Mouse (Mus musculus) cerebellum, adult 18-20 months (tissue): ENCODE data around the gene Celf2.
A peak's percentile ranks its signal among the peaks of the same experiment; 100 is the strongest.
"Not testable (repeated sequence)": the region's sequence is repeated elsewhere in the genome, so short reads cannot be mapped to it uniquely, and the experiment has no call there.

ENCODE experiments used
- DNase-seq, 2 experiments: peaks; one replicate each; pipeline ENCODE4 v3.0.0; 2021

The Celf2 gene

DNA sequence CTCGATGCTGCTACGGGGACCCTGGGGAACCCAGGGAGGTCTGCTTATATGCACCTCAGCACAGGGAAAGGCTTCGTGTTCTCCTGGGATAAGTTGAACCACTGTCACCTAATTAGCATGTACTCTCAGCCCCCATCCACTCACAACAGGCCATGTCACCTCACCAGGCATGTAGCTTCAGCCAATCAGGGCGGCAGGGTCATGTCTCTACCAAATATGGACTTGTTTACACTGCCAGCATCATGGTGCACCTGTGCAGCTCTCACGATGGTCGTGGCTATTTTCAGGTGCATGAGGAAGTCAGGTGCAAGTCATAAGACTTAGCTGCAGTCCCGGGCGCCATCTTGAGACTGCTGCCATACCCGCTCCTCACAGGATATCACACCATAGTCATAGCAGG lies at the start of gene Celf2:
TSS of gene Celf2 (minus strand) at position 101 of the 400 bp plus-strand sequence.
- not testable (repeated sequence) for DNase-seq

DNA sequence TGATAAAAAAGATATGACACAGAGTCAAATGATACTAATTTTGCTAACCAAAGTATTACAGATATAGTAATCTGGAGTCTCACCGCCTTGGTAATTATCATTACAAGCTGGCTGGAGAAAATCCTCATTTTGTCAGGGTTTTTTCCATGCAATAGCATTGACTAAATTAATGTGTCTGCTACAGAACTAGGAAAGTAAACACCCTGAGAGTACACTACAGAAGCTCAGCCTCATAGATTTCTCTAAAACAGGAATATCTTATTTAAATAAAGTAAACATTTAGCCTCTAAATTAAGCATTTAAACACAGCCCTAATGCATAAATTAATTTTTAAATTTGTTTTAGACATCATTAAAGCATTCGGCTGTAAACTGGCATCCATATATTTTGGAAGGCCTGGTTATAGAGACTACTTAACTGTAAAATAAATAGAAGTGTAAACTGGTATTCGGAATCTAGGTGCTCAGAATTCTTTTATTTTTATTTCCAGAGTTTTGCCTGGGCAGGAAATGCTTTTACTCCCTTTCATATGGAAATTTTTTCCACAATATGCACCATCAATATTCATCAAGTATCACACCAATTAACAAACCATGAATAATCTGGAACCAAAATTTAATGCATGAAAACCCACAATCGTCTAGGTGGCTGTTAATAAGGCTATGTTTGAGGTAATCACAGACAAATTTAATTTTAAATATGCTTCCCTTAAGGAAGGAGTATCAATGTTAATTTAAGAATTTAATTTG lies 46.0 kb upstream of the Celf2 start:
- no peak for DNase-seq

DNA sequence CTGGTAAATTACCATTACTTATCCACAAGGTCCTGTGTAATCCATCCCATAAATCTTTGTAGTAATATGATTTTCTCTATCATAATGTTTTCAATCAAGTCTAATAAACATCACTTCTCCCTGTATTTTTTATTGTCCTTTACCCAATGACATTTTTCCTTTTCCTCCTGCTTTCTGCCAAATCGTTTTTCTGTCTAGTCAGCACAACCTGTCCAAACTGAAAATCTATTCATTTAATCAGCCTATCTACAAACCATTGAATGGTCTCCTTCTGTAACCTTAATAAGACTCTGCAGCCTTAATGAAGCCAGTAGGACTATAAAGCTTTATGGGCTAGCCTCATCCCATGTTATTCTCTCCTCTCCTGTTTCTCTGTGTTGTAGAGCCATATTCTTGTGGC lies 45.2 kb upstream of the Celf2 start:
- no peak for DNase-seq

DNA sequence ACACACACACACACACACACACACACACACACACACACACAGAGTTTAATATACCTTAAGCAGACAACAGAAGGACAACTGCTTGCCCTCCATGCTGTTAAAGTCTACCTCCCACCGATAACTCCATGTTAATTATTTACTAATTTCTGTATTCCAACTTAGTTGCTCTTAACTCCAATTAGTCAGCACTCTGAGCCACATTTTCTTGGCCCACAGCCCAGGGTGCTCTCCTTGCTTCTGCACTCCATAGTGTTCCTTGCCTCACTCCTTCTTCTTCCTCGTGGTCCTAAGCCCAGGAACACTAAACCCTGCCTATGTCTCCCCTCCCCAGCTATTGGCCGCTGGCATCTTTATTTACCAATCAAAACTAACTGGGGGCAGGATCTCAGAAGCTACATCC lies 43.5 kb upstream of the Celf2 start:
- DNase-seq = no peak

DNA sequence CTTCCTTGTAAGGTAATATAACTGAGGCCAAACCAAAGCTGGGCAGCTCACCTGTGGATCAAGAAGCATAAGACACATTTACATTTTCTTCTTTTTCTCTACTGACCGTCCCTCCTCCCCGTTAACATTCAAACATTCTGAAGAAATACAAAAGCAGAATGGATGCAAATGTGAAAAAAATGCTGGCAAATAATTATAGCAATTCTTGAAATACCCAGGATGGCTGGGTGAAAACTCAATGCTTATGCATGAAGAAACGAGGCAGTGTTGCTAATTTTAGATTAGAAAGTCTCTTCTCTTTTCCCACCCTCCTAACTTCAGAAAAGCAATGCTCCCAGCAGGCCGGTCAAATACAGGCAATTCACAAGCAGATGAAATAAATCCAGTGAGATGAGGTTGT lies 39.5 kb upstream of the Celf2 start:
- DNase-seq = no peak

DNA sequence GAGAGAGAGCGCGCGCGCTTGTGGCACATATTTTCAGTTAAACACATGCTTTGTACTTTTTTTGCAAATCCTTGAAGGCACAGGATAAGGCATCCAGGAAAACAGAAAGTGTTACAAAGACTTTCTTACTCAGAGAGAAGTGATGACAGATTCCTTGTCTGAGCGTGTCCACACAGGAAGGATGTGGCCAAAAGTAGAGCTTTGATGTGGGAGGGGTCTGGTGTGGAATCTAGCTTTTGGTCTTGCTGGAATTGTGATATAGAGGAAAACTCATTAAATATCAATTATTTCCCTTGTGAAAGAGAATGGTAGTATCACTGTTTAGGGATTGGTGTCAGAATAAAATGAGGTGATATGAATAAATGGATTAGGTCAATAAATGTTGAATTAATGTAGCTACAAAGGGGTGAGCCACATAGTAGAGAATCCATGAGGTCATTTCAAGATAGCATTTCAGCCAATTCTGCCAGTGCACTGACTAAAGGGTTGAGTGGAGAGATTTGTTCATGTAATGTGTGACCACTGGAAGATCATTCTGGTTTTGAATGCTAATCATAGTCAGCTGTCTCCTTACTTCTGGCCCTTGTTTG lies 25.3 kb upstream of the Celf2 start:
- DNase-seq = no peak

DNA sequence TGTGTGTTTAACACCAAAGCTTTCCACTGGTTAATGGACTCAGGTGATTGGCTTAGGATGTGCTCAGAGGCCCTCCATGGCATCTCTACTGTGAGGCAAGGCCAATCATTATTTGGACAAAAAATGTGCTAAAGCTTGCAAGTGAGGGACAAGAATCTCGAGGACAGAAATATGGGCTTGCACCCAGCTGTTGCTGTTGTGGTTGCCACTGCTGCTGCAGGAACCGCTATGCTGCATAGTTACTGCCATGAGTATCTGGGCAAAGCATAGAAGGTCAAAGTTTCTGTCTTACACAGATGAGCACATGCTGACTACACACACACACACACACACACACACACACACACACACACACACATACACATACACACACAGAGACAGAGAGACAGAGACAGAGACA lies 24.8 kb upstream of the Celf2 start:
- DNase-seq = no peak

DNA sequence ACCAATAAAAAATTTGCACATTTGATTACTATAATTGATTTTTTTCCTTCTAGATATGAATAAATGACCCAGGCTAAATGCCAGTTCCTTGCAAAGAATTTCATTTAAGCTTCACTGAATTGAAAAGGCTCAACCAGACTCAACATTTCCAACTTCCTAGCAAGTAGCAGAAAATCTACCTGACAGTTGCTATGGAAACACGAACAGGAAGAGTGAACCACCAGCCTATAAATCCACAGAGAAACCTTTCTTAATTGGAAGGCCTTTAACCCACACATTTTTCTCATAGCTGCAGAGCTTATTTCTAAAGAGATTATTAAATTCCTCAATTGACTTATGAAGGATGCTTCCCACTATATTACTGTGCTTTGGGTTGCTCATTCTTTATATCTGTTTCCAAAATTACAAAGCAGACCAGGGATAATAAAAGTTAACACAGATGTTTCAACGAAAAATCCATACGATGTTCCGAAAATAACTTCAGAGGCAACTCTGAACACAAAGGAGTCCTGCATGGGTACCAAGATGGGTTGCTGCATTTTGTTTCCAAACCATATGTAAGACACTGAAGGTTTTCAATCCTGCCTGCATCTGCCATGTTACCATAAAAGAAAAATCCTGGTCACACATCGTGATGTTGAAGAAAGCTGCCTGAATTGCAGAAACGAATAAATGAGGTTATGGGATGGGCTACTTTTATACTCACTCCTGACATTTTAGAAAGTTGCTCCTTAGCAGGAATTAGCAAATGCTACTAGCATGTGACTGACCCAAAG lies 22.0 kb upstream of the Celf2 start:
- DNase-seq = no peak

DNA sequence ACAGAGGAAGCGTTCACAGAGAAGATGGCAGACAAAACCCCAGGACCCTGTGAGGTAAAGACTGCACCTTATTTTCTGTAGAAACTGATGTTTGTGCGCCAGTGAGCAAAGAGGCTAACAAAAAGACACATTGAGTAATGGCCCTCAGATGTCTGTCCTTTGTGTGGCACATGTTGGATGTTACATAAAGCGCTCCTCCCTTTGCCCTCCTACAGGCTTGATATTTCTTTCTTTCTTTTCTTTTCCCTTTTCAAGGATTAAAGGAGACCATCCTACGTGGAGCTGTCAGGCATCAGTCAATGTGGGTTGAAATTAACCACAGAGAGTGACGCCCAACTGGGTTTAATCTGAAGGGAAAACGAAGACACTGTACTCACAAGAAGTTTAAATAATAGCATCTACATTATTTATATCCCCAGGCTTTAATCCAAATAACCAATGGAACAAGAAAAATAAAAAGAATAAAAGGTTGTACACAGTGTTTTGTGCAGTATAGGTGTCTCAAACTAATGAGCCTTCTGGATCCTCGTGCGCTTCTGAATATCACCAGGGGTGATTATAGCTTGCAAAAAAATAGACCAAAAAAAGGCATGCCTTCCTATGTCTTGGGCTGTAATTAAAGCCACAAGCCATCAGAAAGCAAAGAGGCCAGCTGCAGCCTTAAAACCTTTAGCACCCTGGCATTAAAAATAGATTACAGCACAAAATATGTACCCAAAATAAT lies 21.3 kb upstream of the Celf2 start:
- DNase-seq = no peak

DNA sequence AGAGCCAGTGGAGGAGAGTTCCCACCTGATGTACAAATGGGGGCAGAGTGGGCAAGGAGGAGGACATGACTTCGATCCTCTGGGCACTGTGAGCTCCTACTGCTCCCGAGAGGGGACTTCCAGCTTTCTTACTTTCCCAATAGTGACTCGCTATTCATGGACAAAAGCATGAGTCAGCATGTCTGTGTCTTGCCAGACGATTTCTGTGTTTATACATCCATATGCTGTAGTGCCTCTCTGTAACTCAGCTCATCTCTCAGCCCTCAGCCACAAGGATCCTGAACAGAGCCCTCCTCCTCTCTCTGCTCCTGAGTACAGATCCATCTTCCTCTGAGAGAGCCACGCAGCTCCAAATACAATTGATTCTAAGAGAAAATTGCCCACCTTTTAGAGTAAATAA lies 20.3 kb upstream of the Celf2 start:
- DNase-seq = no peak

DNA sequence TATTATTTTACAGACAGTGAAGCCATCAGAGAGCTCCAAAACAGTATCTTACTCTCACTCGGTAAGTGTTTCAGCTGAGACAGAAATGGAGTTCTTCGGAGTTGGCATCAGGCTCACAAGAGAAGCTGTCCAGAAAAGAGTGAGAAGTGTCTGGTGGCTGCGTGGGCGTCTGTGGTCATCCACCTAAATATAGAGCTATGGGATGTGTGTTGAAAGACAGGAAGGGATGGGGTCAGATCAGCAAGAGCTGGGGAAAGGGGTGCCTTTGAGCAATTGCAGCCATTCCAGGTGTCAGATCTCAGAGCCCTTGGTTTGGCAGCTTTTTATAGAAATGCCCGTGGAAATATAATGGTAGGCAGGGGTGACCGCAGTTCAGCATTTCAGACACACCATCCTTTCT lies 17.3 kb upstream of the Celf2 start:
- no peak for DNase-seq

DNA sequence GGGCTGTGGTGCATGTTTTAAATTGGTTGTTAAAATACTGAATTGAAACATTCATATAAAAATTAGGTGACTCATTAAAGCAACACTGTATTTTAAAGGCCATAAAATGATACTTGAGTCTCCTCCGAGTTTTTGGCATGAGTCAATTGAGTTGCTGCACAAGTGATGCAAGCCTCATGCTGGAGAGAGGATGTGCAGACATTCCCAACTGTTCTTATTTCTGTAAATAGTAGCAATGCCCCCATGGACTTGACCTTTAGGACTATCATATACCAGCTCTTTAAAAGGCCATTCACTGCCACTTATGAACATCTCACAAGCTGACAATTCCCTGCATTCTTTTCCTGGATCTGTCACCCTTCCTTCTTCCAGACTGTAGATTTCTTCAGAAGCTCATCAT lies 10.1 kb upstream of the Celf2 start:
- no peak for DNase-seq

DNA sequence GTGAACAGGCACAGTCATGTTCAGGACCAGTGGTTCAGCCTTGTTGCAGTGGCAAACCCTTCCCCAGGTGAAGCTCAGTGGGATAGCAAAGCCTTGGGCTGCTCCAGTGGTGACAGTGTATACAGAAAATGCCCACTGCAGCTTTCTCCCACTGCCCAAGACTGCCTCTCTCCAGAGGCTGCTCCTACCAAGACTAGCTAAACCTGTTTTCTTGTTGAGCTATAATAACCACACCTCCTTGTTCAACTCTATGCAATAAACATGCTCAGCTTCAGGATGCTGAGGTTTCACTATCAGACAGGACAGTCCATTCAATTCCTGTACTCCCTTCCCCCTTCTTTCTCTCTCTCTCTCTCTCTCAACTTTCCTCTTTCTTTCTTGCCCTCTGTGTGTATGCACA lies 15.9 kb downstream of the Celf2 start:
- DNase-seq = no peak

DNA sequence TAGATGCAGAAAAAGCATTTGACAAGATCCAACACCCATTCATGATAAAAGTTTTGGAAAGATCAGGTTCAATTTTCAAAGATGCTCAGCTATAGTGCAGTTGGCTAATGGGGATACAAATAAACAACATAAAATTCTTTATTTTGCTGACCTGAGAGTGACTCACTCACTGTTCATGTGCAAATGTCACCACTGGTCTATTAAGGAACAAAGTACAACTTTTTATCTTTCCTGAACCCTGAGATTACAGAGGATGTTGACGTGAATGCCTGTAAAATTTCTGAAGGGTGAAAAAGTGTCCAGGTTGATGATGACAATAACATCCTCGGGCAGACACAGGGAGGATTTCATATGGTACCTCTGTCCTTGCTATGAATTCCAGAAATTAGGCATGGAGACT lies 24.4 kb downstream of the Celf2 start:
- no peak for DNase-seq

DNA sequence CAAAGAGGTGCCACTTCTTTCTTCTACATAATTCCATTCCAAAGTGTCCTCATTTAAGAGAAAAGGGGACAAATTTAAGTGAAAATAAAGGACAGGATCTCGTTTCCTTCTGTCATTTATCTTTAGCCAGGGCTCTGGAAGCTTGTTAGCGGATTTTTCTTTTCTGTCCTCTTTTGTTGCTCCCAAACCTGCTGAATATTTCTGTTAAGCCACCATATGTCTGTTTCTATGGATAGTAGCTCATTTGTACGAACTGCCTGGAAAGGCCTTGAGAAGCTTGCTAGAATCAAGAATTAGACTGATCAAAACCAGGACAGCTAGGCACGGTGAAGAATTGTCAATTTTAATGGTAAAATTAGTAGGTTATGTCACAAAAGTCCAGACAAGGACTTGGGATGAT lies 27.3 kb downstream of the Celf2 start:
- DNase-seq = no peak

DNA sequence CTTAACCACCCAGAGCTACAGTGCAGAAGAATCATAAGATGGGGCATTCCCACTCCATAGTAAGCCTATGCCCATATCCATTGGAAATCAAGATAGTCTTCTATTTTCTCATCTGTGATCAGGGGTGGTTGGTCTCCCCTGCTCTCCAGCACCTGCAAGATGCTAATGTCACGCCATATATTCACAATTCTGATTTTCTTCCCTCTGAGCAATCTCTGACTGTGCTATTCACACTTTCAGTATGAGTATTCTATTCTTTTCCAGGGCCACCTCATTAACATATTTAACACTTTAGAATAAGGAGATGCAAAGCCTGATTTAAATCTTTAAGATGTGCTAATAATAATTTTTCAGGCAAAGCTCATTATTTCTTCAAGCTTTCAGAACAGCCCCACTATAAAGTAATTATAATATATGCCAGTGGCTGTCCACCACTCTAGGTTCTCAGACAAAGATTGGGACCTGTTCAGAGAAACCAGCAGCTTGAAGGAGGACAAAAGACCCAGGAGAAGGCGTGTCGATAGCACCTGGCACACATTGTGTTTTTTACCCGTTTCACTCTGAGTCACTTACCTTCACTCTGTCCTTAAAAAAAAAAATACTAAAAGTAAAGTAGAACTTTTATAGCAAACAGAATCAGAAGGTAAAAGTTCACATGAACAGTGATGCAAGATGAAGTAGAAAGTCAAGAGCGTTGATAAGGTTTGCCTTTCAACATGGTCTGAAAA lies 48.9 kb downstream of the Celf2 start:
- no peak for DNase-seq

DNA sequence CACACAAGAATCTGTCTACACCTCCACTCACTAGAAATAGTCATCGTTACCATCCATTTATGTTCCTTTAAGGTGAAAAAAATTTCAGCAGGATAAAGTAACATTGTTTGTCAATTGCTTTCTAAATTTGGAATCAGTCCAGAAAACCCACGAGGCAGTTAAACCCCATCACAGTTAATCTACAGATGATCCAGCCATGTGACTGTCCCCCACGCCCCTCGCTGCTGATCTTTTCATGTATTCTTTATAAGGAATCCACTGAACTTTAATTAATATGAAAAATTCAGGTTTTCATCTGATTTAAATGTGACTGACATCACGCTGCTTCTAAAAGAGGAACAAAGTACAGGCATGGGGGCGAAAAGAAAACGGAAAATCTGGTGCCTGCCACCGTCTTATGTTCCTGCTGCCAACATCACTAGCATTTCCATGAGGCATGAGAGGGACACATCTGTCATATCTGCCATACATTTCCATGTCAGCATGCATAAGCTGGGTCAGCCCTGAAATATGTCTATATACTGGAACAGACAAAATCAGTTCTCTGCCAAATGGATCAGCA lies 70.6 kb downstream of the Celf2 start:
- no peak for DNase-seq

DNA sequence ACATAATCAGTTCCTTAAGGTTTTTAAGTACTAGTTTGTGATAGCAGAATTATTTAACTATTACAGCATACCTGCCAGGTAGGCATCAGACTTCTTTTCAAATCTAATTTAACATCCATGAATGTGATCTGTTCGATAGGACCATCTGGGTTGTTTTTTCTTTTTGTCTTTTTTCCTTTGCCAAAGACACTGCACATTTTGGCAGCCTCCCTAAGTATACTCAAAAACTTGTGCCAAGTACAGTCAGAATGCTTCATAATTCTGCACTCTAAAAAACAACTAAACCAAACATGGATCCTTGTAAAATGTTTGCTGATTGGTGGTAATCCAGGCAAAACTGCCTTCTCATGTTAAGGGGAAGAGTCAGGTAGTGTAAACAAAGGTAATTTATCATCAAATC lies 82.9 kb downstream of the Celf2 start:
- no peak for DNase-seq

DNA sequence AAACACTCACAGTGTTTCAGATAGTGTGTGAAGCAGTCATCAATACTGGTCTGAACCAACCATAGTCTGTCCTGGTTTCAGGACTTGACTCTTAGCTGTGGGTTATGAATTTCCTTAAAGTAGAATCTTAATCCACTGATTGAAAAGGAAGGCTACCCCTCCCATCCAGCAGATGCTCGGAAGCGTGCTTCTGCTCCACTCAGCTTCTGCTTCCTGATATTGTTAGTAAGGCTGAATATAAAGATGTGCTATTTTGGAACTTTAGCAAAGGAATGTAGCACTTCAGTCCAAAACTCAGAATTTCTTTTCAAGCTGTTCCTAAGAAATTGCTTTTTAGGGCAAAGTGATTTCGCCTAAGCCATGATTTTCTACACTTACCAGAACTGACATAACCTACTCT lies 108.8 kb downstream of the Celf2 start:
- no peak for DNase-seq

DNA sequence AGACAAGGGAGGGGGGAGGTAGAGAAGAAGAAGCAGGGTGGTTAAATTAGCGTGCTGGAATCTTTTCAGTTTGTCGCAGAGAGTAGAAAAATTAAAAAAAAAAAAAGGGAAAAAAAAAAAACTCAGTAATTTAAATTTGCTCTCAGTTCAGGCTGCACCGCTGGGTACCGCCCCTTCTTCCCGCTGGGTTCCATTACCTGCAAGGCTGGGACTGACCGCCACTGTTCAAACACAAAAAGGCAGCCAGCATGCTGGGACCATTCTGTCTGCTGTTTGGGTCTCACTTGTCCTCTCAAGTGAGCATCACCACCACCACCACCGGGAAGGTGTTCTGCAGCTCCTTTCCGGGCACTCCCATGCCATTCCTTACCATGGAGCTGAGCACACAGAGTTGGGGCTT lies 113.4 kb downstream of the Celf2 start:
- DNase-seq = peak; percentile 2 to 8

DNA sequence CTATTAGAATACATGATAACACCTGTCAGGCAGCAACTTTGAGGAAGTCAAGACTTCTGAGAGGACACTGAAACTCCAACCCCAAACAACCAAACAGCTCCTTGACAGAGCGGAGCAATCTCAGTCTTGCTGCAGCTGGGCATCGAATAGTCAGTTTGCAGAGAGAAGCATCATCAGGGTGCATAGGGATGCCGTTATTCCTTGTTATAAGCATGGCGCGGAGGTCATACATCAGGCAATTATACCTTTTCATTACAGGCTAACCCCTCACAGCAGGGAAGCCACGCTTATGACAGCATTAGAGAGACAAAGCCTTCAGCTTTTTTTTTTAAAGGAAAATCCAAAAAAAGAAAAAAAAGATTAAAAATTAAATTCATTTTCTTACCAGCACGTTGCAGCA lies 113.9 kb downstream of the Celf2 start:
- DNase-seq = peak in 1 of 2 experiments; percentile 2

DNA sequence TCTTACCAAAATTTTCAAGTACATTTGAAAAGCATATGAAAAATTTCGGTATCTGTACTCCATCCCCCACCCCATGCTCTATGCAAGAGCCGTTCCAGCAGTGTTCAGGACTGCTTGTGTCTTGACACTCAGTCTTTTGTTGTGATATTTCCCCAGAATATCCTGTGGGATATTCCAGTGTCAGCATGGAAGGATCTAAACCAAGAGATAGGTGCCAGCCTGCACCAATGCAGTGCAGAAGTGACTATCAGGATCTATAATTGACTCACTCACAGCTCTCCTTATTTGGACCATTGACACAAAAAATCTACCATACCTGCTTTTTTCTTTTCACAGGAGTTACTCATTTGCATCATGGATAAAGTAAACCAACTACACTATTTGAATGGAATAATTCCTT lies 116.9 kb downstream of the Celf2 start:
- DNase-seq = no peak

DNA sequence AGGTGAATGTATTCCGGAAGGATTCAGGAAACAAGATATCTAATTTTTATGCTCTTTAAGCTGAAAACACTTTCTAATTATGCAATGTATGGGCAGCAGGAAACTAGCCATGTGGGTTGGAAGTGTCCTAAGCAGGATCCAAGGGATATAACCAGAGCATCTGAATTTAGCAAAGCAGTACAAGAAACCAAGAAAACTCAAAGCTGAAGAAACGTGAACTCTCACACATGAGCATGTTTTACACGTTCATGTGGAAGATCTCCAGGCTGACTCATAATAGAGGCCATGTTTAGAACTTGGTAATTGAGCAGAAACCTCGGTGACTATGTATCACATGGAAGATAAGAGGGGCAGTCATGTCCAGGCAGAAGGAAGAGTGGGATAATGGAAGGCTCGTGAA lies 120.1 kb downstream of the Celf2 start:
- no peak for DNase-seq
